Mouse (Mus musculus) liver, embryonic 14.5 days (tissue): ENCODE results near the gene Glt28d2. TPM values are rescaled to one million over a fixed set of nuclear protein-coding genes. Genes with fewer than 3 reads are reported as not detected.
A peak's percentile ranks its signal among the peaks of the same experiment; 100 is the strongest.

Experiments used
- ATAC-seq: fragments of 200-750 bp; cut with Nextera tagmentation; 2 replicates; pipeline ENCODE4 v1.8.0; 2017; ENCODE audit warnings: moderate number of reproducible peaks, mild to moderate bottlenecking, moderate library complexity; ENCODE audit not compliant: insufficient read depth
- DNase-seq, 3 experiments: peaks; one replicate each; pipeline ENCODE4 v3.0.0-alpha.2; 2012 to 2013; ENCODE audit warnings: low read depth in 3 of 3, low spot score in 3 of 3
- H3K27ac ChIP-seq: fragments of 300-500 bp; sonication (generic); 2 replicates; pipeline ENCODE4 v1.5.1; 2014; ENCODE audit warnings: moderate library complexity, mild to moderate bottlenecking, control low read depth, inconsistent platforms
- H3K27me3 ChIP-seq: fragments of 300-500 bp; sonication (generic); 2 replicates; pipeline ENCODE4 v1.6.1; 2014; ENCODE audit warnings: mild to moderate bottlenecking, low read length, moderate library complexity; ENCODE audit not compliant: control insufficient read depth, insufficient read depth
- H3K36me3 ChIP-seq: fragments of 300-500 bp; sonication (generic); replicated peaks from 2 replicates; pipeline ENCODE4 v1.6.1; 2014; ENCODE audit warnings: low read depth; ENCODE audit not compliant: control insufficient read depth, insufficient read depth
- H3K4me1 ChIP-seq, 2 experiments: fragments of 200-500 bp in 1 of 2; fragments of 300-500 bp in 1 of 2; sonication (generic) in 1 of 2; replicated peaks; 2 replicates each; pipeline ENCODE4 v1.6.1; 2012 to 2014; ENCODE audit warnings: antibody characterized with exemption in 1 of 2, inconsistent platforms in 1 of 2, low read length in 1 of 2; ENCODE audit not compliant: control insufficient read depth in 2 of 2, insufficient read depth in 2 of 2
- H3K4me2 ChIP-seq: fragments of 300-500 bp; sonication (generic); 2 replicates; pipeline ENCODE4 v1.6.1; 2014; ENCODE audit warnings: low read depth, mild to moderate bottlenecking, control low read depth, moderate library complexity
- H3K4me3 ChIP-seq, 2 experiments: fragments of 200-500 bp in 1 of 2; fragments of 300-500 bp in 1 of 2; sonication (generic) in 1 of 2; 2 replicates each; pipeline ENCODE4 v1.5.1; 2012 to 2014; ENCODE audit warnings: low read depth in 2 of 2, low read length in 2 of 2, mild to moderate bottlenecking in 2 of 2, control low read depth in 1 of 2, inconsistent platforms in 1 of 2, moderate library complexity in 1 of 2; ENCODE audit not compliant: insufficient read depth in 1 of 2
- H3K9ac ChIP-seq: fragments of 300-500 bp; sonication (generic); replicated peaks from 2 replicates; pipeline ENCODE4 v1.6.1; 2014; ENCODE audit warnings: mild to moderate bottlenecking, control low read depth, moderate library complexity
- H3K9me3 ChIP-seq: fragments of 300-500 bp; sonication (generic); 2 replicates; pipeline ENCODE4 v1.6.1; 2016; ENCODE audit warnings: low read length, mixed read lengths; ENCODE audit not compliant: control insufficient read depth
- CTCF ChIP-seq: IDR thresholded peaks from 2 replicates; pipeline ENCODE4 v1.5.1; 2016; ENCODE audit warnings: antibody characterized with exemption, low read depth, control low read depth
- EP300 ChIP-seq: IDR thresholded peaks from 2 replicates; pipeline ENCODE4 v1.6.1; 2016; ENCODE audit warnings: antibody characterized with exemption, low read depth
- WGBS: fragments of 180-500 bp; shearing (Covaris S2); extraction: QIAGEN DNeasy Blood & Tissue Kit; methylation state at CpG from one replicate; pipeline ENCODE4 v1.1.7; 2014; ENCODE audit not compliant: insufficient replicate concordance; 5-methylcytosine and 5-hydroxymethylcytosine counted together
- polyA plus RNA-seq, 2 experiments: library from polyadenylated mRNA; depleted of rRNA in 1 of 2; stranded (reverse) in 1 of 2; unstranded in 1 of 2; fragments of >200 nt; fragmentation: Nextera tagmentation in 1 of 2; extraction: Ambion mirVana in 1 of 2; gene quantifications; 2 replicates each; pipeline versions ENCODE4 v1.2.1 to v1.2.3; 2012 to 2014

Glt28d2 gene
- polyA plus RNA-seq (2012; rRNA removed) (0.03 TPM in 2 replicates), polyA plus RNA-seq (2014; fragmentation: Nextera tagmentation; extraction: Ambion mirVana) (0.09 and 0.10 TPM in 2 replicates)

GRCm38 (mm10) chr3:85887239-85887827 is at the start of gene Glt28d2, which contains the start of gene Gm37240:
TSS of gene Glt28d2 (minus strand) at chr3:85887516.
TSS of gene Gm37240 (minus strand) at chr3:85887518.
- H3K9ac ChIP-seq: peak within 1 kb of the TSS; percentile 44
- no peak for TF ChIP-seq CTCF
- no peak for TF ChIP-seq EP300
- WGBS: under 1% methylated on average over 47 of the region's 48 CpGs
- H3K27ac ChIP-seq: no peak within 1 kb of the TSS
- peak within 1 kb of the TSS; percentile 48 to 59 for H3K4me3 ChIP-seq
- no peaks in the 10 kb centered on the region for H3K36me3 ChIP-seq
- peaks cover 7 to 10% of the 10 kb centered on the region in 2 experiments for H3K4me1 ChIP-seq
- ATAC-seq (peak; percentile 96), DNase-seq (peak; percentile 65 to 81 (median 72))
- H3K27me3 ChIP-seq: peaks cover 28% of the 10 kb centered on the region
- peak within 1 kb of the TSS; percentile 91 for H3K4me2 ChIP-seq
- H3K9me3 ChIP-seq: no peaks in the 10 kb centered on the region

- Histone ChIP-seq H3K9ac (no peak overlapping the region), H3K27ac (no peak overlapping the region), H3K4me2 (no peak overlapping the region), H3K9me3 (no peaks in the 10 kb centered on the region), H3K4me1 (no peaks in the 10 kb centered on the region), H3K4me3 (no peak overlapping the region), H3K27me3 (no peaks in the 10 kb centered on the region), H3K36me3 (no peaks in the 10 kb centered on the region)
- no peak for TF ChIP-seq EP300
- no peak for TF ChIP-seq CTCF
- ATAC-seq (no peak), DNase-seq (no peak)
- WGBS: 58% methylated on average over 5 of the region's 5 CpGs
These were observed 46.3 kb upstream of the Glt28d2 start for GRCm38 (mm10) chr3:85933586-85933985.

- WGBS: 59% methylated on average over 6 of the region's 6 CpGs
- Histone ChIP-seq H3K27me3 (no peaks in the 10 kb centered on the region), H3K36me3 (no peaks in the 10 kb centered on the region), H3K4me3 (no peak overlapping the region), H3K27ac (no peak overlapping the region), H3K9me3 (no peaks in the 10 kb centered on the region), H3K9ac (no peak overlapping the region), H3K4me1 (no peaks in the 10 kb centered on the region), H3K4me2 (no peak overlapping the region)
- DNase-seq (no peak), ATAC-seq (no peak)
- TF ChIP-seq EP300: no peak
- no peak for TF ChIP-seq CTCF
These were observed 44.5 kb upstream of the Glt28d2 start for GRCm38 (mm10) chr3:85931859-85932258.

GRCm38 (mm10) chr3:85930671-85931255 is 43.4 kb upstream of the Glt28d2 start:
- no peaks in the 10 kb centered on the region for H3K4me1 ChIP-seq
- H3K27me3 ChIP-seq: no peaks in the 10 kb centered on the region
- TF ChIP-seq EP300 (no peak), CTCF (no peak)
- ATAC-seq (no peak), DNase-seq (no peak)
- no peak overlapping the region for H3K4me2 ChIP-seq
- no peaks in the 10 kb centered on the region for H3K9me3 ChIP-seq
- WGBS: 64% methylated on average over 11 of the region's 11 CpGs
- no peaks in the 10 kb centered on the region for H3K36me3 ChIP-seq
- no peak overlapping the region for H3K9ac ChIP-seq
- no peak overlapping the region for H3K27ac ChIP-seq
- H3K4me3 ChIP-seq: no peak overlapping the region

- no peaks in the 10 kb centered on the region for H3K27me3 ChIP-seq
- no peak for TF ChIP-seq CTCF
- TF ChIP-seq EP300: no peak
- no peak overlapping the region for H3K9ac ChIP-seq
- no peak overlapping the region for H3K4me3 ChIP-seq
- H3K36me3 ChIP-seq: no peaks in the 10 kb centered on the region
- H3K4me2 ChIP-seq: no peak overlapping the region
- H3K9me3 ChIP-seq: no peaks in the 10 kb centered on the region
- H3K27ac ChIP-seq: no peak overlapping the region
- 50% methylated on average over 5 of the region's 5 CpGs for WGBS
- DNase-seq: no peak
- no peak for ATAC-seq
- H3K4me1 ChIP-seq: no peaks in the 10 kb centered on the region
These were observed 42.4 kb upstream of the Glt28d2 start for GRCm38 (mm10) chr3:85929711-85930110.
